Mouse (Mus musculus) granulocyte monocyte progenitor cell, adult 5-6 weeks (primary cell): ENCODE measurements at regions not wholly inside any gene's neighbourhood (a gene's known extent, or its start where the extent isn't known, plus 50 kb on each side); places are given as distances from the start of the nearest gene placed in this dataset.

Source experiments
- ATAC-seq: replicated peaks from 2 replicates; pipeline ENCODE4 v1.8.0; 2016; ENCODE audit warnings: mild to moderate bottlenecking, moderate TSS enrichment, inconsistent platforms; ENCODE audit not compliant: poor library complexity, severe bottlenecking

- ATAC-seq, result no peak
Observed at GRCm38 (mm10) chr8:126667721-126668656, 74.2 kb upstream of the Irf2bp2 start.

GRCm38 (mm10) chr8:126667086-126667720 is 73.4 kb upstream of the Irf2bp2 start:
- ATAC-seq, result no peak

GRCm38 (mm10) chr8:126666327-126667085 is 72.7 kb upstream of the Irf2bp2 start:
- ATAC-seq, result peak; percentile 58

- peak; percentile 43 for ATAC-seq
Observed at GRCm38 (mm10) chr8:126665581-126666241, 71.9 kb upstream of the Irf2bp2 start.

- ATAC-seq, result no peak
Observed at GRCm38 (mm10) chr8:126664891-126665290, 71.1 kb upstream of the Irf2bp2 start.

GRCm38 (mm10) chr8:126662797-126663784 is 69.3 kb upstream of the Irf2bp2 start:
- peak; percentile 5; the same call in 1 of the 2 replicates for ATAC-seq

GRCm38 (mm10) chr8:126662151-126662550 is 68.4 kb upstream of the Irf2bp2 start:
- ATAC-seq, result no peak

- no peak for ATAC-seq
Observed at GRCm38 (mm10) chr8:126661511-126662142, 67.8 kb upstream of the Irf2bp2 start.

- no peak for ATAC-seq
Observed at GRCm38 (mm10) chr8:126660658-126661316, 67.0 kb upstream of the Irf2bp2 start.

GRCm38 (mm10) chr8:126659691-126660657 is 66.2 kb upstream of the Irf2bp2 start:
- ATAC-seq, result no peak

- no peak for ATAC-seq
Observed at GRCm38 (mm10) chr8:126657546-126657945, 63.8 kb upstream of the Irf2bp2 start.

- no peak for ATAC-seq
Observed at GRCm38 (mm10) chr8:126656554-126657260, 62.9 kb upstream of the Irf2bp2 start.

GRCm38 (mm10) chr8:126655565-126655964 is 61.8 kb upstream of the Irf2bp2 start:
- ATAC-seq, result no peak

GRCm38 (mm10) chr8:126654353-126654752 is 60.6 kb upstream of the Irf2bp2 start:
- ATAC-seq, result no peak

GRCm38 (mm10) chr8:126652151-126652550 is 58.4 kb upstream of the Irf2bp2 start:
- peak; percentile 83 for ATAC-seq

- ATAC-seq, result no peak
Observed at GRCm38 (mm10) chr8:126650945-126651344, 57.2 kb upstream of the Irf2bp2 start.
